Comparison of ENCODE assay signal across 16 mouse cellular contexts in genomic region chr5:23401999-23402398, GRCm38 (mm10). TPM values are rescaled to one million over a fixed set of nuclear protein-coding genes. Genes with fewer than 3 reads are reported as not detected.
DNase-seq lines count a peak whose midpoint lies in the region; ATAC-seq and TF ChIP-seq lines count a peak whose summit lies in the region.
"Had no signal": no experiment of that assay in that cellular context is flagged by ENCODE, and none has a peak within 500 bp of the region (broad histone marks: within the 10 kb centered on the region; RNA-seq: fewer than 3 reads in every experiment).

No protein-coding gene starts in this region.

- no peak for TF ChIP-seq CTCF in forebrain, postnatal 0 days (IDR thresholded peaks at IDR 0.05; ENCODE audit: low read depth)

- H3K4me1 ChIP-seq in forebrain, embryonic 15.5 days: 0 out of 2 replicates have a peak, but pooled peaks cover 3% of the 10 kb centered on the region
- H3K4me1 ChIP-seq in forebrain, postnatal 0 days (ENCODE audit: insufficient read depth): no peaks in the 10 kb centered on the region
- no peaks in the 10 kb centered on the region for H3K4me1 ChIP-seq in neural tube, embryonic 14.5 days (ENCODE audit: control insufficient read depth, insufficient read depth, low read length)
- peaks cover 8% of the 10 kb centered on the region; the same call in 1 of the 2 replicates for H3K4me1 ChIP-seq in intestine, embryonic 16.5 days (ENCODE audit: control insufficient read depth, insufficient read depth, low read length)
- H3K4me1 ChIP-seq in midbrain, embryonic 13.5 days (replicated peaks): no peaks in the 10 kb centered on the region
- H3K4me1 ChIP-seq: midbrain, embryonic 15.5 days; neural tube, embryonic 13.5 days had no signal

- H3K9ac ChIP-seq in forebrain, embryonic 15.5 days (replicated peaks): no peak overlapping the region
- no peak overlapping the region for H3K9ac ChIP-seq in forebrain, postnatal 0 days
- no peak overlapping the region for H3K9ac ChIP-seq in neural tube, embryonic 14.5 days (replicated peaks; ENCODE audit: low read depth, low read length)
- H3K9ac ChIP-seq in intestine, embryonic 16.5 days (ENCODE audit: low read depth, low read length): no peak overlapping the region
- H3K9ac ChIP-seq in midbrain, embryonic 13.5 days (replicated peaks): no peak overlapping the region
- H3K9ac ChIP-seq: midbrain, embryonic 15.5 days; neural tube, embryonic 13.5 days had no signal

- 0 out of 2 replicates have a peak, but pooled peaks have one; percentile 49 for ATAC-seq in forebrain, embryonic 15.5 days (replicated peaks)
- no peak for ATAC-seq in forebrain, postnatal 0 days
- no peak for ATAC-seq in neural tube, embryonic 14.5 days (ENCODE audit: low read depth)
- no peak for ATAC-seq in intestine, embryonic 16.5 days
- ATAC-seq in midbrain, embryonic 13.5 days: no peak
- ATAC-seq: hindbrain, postnatal 0 days; midbrain, embryonic 15.5 days had no signal

- peaks cover 13% of the 10 kb centered on the region; the same call in 1 of the 2 replicates for H3K36me3 ChIP-seq in forebrain, embryonic 15.5 days
- H3K36me3 ChIP-seq in forebrain, postnatal 0 days (ENCODE audit: insufficient read depth): peaks cover 10% of the 10 kb centered on the region
- H3K36me3 ChIP-seq in neural tube, embryonic 14.5 days (ENCODE audit: control insufficient read depth, insufficient read depth, low read length): peaks cover 2% of the 10 kb centered on the region
- peaks cover 10% of the 10 kb centered on the region; the same call in 1 of the 2 replicates for H3K36me3 ChIP-seq in intestine, embryonic 16.5 days (ENCODE audit: control insufficient read depth, insufficient read depth, low read length)
- H3K36me3 ChIP-seq in midbrain, embryonic 13.5 days: peaks cover 31% of the 10 kb centered on the region
- H3K36me3 ChIP-seq: midbrain, embryonic 15.5 days had no signal

- no peak overlapping the region for H3K4me2 ChIP-seq in forebrain, embryonic 15.5 days (replicated peaks)
- H3K4me2 ChIP-seq in forebrain, postnatal 0 days (ENCODE audit: low read depth): no peak overlapping the region
- no peak overlapping the region for H3K4me2 ChIP-seq in neural tube, embryonic 14.5 days (ENCODE audit: low read depth, low read length)
- H3K4me2 ChIP-seq in intestine, embryonic 16.5 days (ENCODE audit: low read depth, low read length): no peak overlapping the region
- no peak overlapping the region for H3K4me2 ChIP-seq in midbrain, embryonic 13.5 days (replicated peaks)
- H3K4me2 ChIP-seq: midbrain, embryonic 15.5 days; neural tube, embryonic 13.5 days had no signal

- H3K27me3 ChIP-seq in forebrain, embryonic 15.5 days: no peaks in the 10 kb centered on the region
- no peaks in the 10 kb centered on the region for H3K27me3 ChIP-seq in forebrain, postnatal 0 days (ENCODE audit: insufficient read depth, low read length)
- H3K27me3 ChIP-seq in neural tube, embryonic 14.5 days (ENCODE audit: control insufficient read depth, insufficient read depth, low read length): no peaks in the 10 kb centered on the region
- no peaks in the 10 kb centered on the region for H3K27me3 ChIP-seq in intestine, embryonic 16.5 days (replicated peaks; ENCODE audit: control insufficient read depth, insufficient read depth, low read length)
- no peaks in the 10 kb centered on the region for H3K27me3 ChIP-seq in midbrain, embryonic 13.5 days
- H3K27me3 ChIP-seq: CH12.LX; midbrain, embryonic 15.5 days; neural tube, embryonic 13.5 days had no signal

- no peak for DNase-seq in forebrain, postnatal 0 days
- no peak for DNase-seq in neural tube, embryonic 10.5 days (ENCODE audit: extremely low spot score, low spot score)
- no peak for DNase-seq in left cerebral cortex, postnatal 4 days
- DNase-seq: heart, postnatal 10 days; kidney, postnatal 14 days; liver; lung, postnatal 36 days; thymus, postnatal 36 days had no signal

- 43% methylated on average over 2 of the region's 2 CpGs for WGBS in forebrain, embryonic 15.5 days
- 32% methylated on average over 2 of the region's 2 CpGs for WGBS in forebrain, postnatal 0 days
- WGBS in neural tube, embryonic 14.5 days: 58% methylated on average over 1 of the region's 2 CpGs
- 24% methylated on average over 1 of the region's 2 CpGs for WGBS in intestine, embryonic 16.5 days
- 50% methylated on average over 1 of the region's 2 CpGs for WGBS in midbrain, embryonic 13.5 days

- no peak overlapping the region for H3K4me3 ChIP-seq in forebrain, embryonic 15.5 days
- no peak overlapping the region for H3K4me3 ChIP-seq in forebrain, postnatal 0 days (ENCODE audit: low read depth, low read length)
- H3K4me3 ChIP-seq in neural tube, embryonic 14.5 days (ENCODE audit: low read depth, low read length): no peak overlapping the region
- H3K4me3 ChIP-seq in intestine, embryonic 16.5 days (ENCODE audit: low read length): no peak overlapping the region
- H3K4me3 ChIP-seq in midbrain, embryonic 13.5 days (replicated peaks): no peak overlapping the region
- H3K4me3 ChIP-seq: midbrain, embryonic 15.5 days; neural tube, embryonic 13.5 days had no signal

- H3K9me3 ChIP-seq in forebrain, embryonic 15.5 days: no peaks in the 10 kb centered on the region
- no peaks in the 10 kb centered on the region for H3K9me3 ChIP-seq in forebrain, postnatal 0 days (ENCODE audit: low read length)
- no peaks in the 10 kb centered on the region for H3K9me3 ChIP-seq in neural tube, embryonic 14.5 days (ENCODE audit: control insufficient read depth, low read length)
- no peaks in the 10 kb centered on the region for H3K9me3 ChIP-seq in intestine, embryonic 16.5 days (ENCODE audit: control insufficient read depth, low read length)
- H3K9me3 ChIP-seq in midbrain, embryonic 13.5 days: no peaks in the 10 kb centered on the region
- H3K9me3 ChIP-seq: midbrain, embryonic 15.5 days; neural tube, embryonic 13.5 days had no signal

- intact Hi-C loops in left cerebral cortex, postnatal 4 days (cut with DNase I): no loop called here

- no peak overlapping the region for H3K27ac ChIP-seq in forebrain, embryonic 15.5 days (replicated peaks)
- H3K27ac ChIP-seq in forebrain, postnatal 0 days (ENCODE audit: low read depth, low read length): no peak overlapping the region
- H3K27ac ChIP-seq in neural tube, embryonic 14.5 days (ENCODE audit: low read depth, low read length): 0 out of 2 replicates have a peak overlapping the region, but pooled peaks have one; percentile 10
- peak overlapping the region; percentile 23; the same call in 1 of the 2 replicates for H3K27ac ChIP-seq in intestine, embryonic 16.5 days (ENCODE audit: low read length)
- H3K27ac ChIP-seq in midbrain, embryonic 13.5 days: no peak overlapping the region
- H3K27ac ChIP-seq: hindbrain, postnatal 0 days; midbrain, embryonic 15.5 days; neural tube, embryonic 13.5 days had no signal

RNA-seq across cellular contexts. Expression of gene Kmt2e, which starts 32.2 kb away (rescaled TPM):
- 198 and 206 TPM in 2 replicates for polyA plus RNA-seq in forebrain, embryonic 15.5 days (2015; fragmentation: Nextera tagmentation; extraction: Ambion mirVana)
- total RNA-seq in forebrain, postnatal 0 days (2014; rRNA removed): 56.8 and 61.7 TPM in 2 replicates
- polyA plus RNA-seq in forebrain, postnatal 0 days (2015; fragmentation: Nextera tagmentation; extraction: Ambion mirVana): 93.7 and 149 TPM in 2 replicates
- 151 TPM in 2 replicates for polyA plus RNA-seq in neural tube, embryonic 14.5 days (2014; fragmentation: Nextera tagmentation; extraction: Ambion mirVana)
- 74.6 and 83.1 TPM in 2 replicates for polyA plus RNA-seq in intestine, embryonic 16.5 days (2015; fragmentation: Nextera tagmentation; extraction: Ambion mirVana)
- polyA plus RNA-seq in midbrain, embryonic 13.5 days (2015; fragmentation: Nextera tagmentation; extraction: Ambion mirVana): 178 and 181 TPM in 2 replicates
- 100 to 1,000 TPM; 150 to 156 TPM for total RNA-seq in left cerebral cortex, postnatal 4 days (2021)

Comparison
In these comparisons a context has a peak if more than half of its experiments do, and no peak if none do; other contexts are left out.
1. H3K27ac ChIP-seq: peak in neural tube, embryonic 14.5 days (single experiment) and intestine, embryonic 16.5 days (single experiment); none in forebrain, embryonic 15.5 days (single experiment), forebrain, postnatal 0 days (single experiment) and midbrain, embryonic 13.5 days (single experiment).